Mouse (Mus musculus): ENCODE data around the gene Sgpl1. TPM values are rescaled to one million over a fixed set of nuclear protein-coding genes. Genes with fewer than 3 reads are reported as not detected.

Gene Sgpl1
- polyA plus RNA-seq, 1 experiment from 2014 or later: 80.3 TPM

DNA sequence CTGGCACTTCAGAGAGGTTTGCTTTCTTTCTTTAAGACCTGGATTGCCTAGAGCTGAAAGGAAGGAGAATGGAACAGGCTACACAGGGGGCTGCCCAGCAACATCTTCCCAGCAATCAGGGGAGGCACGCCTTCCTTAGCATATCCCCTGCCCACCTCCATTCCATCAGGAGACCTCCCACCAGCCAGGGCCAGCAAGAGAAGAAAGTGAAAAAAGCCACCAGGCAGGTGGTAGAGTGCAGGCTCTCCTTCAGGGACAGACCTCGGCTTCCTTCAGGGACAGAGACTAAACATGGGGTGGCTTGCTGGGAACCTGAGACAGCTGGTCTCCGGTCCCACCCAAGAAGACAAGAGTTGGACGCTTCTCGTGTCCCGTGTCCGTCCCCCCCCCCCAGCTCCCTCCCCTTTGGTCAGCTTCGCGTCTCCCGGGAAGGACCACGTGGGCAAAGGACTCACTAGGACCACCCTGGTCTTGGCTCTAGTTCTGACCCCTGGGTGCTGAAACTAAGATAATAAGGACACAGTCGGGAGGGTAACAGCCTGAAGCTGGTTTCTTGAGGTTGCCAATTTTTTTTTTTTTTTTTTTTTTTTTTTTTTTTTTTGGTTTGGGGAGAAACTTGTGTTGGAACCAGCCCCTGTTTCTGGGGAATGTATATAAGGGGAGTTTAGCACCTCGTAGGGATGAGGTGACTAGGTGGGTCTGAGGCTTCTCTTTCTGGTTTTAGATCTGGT lies 27.4 kb upstream of the Sgpl1 start:
- WGBS: 47% methylated on average over 13 of the region's 13 CpGs
- H3K4me3 ChIP-seq: no peak overlapping the region
- H3K27ac ChIP-seq: no peak overlapping the region
- DNase-seq (ENCODE audit: low spot score): no peak
- peaks cover 42% of the 10 kb centered on the region for H3K27me3 ChIP-seq (ENCODE audit: low read depth, poor library complexity, severe bottlenecking)
- peaks cover 7% of the 10 kb centered on the region; the same call in 1 of the 2 replicates for H3K4me1 ChIP-seq
- no peaks in the 10 kb centered on the region for H3K9me3 ChIP-seq (replicated peaks)
- no peaks in the 10 kb centered on the region for H3K36me3 ChIP-seq

- no peak overlapping the region for H3K4me3 ChIP-seq
- WGBS: 75% methylated on average over 4 of the region's 4 CpGs
- no peaks in the 10 kb centered on the region for H3K36me3 ChIP-seq
- H3K27me3 ChIP-seq (ENCODE audit: low read depth, poor library complexity, severe bottlenecking): peaks cover 34% of the 10 kb centered on the region
- H3K27ac ChIP-seq: no peak overlapping the region
- peaks cover 12% of the 10 kb centered on the region; the same call in 1 of the 2 replicates for H3K4me1 ChIP-seq
- H3K9me3 ChIP-seq (replicated peaks): no peaks in the 10 kb centered on the region
- DNase-seq (ENCODE audit: low spot score): no peak
These were observed 25.0 kb upstream of the Sgpl1 start for GRCm38 (mm10) chr10:61172496-61172895.

- no peak within 1 kb of the TSS for H3K4me3 ChIP-seq
- H3K27me3 ChIP-seq (ENCODE audit: low read depth, poor library complexity, severe bottlenecking): peaks cover 29% of the 10 kb centered on the region
- DNase-seq (ENCODE audit: low spot score): no peak
- H3K27ac ChIP-seq: no peak within 1 kb of the TSS
- H3K36me3 ChIP-seq: no peaks in the 10 kb centered on the region
- no peaks in the 10 kb centered on the region for H3K9me3 ChIP-seq (replicated peaks)
- 73% methylated on average over 3 of the region's 3 CpGs for WGBS
- H3K4me1 ChIP-seq: peaks cover 12% of the 10 kb centered on the region; the same call in 1 of the 2 replicates
These were observed 24.2 kb upstream of the Sgpl1 start, which contains the start of gene Tbata for GRCm38 (mm10) chr10:61171654-61172053. Gene Tbata (plus strand): TSS chr10:61171954.

DNA sequence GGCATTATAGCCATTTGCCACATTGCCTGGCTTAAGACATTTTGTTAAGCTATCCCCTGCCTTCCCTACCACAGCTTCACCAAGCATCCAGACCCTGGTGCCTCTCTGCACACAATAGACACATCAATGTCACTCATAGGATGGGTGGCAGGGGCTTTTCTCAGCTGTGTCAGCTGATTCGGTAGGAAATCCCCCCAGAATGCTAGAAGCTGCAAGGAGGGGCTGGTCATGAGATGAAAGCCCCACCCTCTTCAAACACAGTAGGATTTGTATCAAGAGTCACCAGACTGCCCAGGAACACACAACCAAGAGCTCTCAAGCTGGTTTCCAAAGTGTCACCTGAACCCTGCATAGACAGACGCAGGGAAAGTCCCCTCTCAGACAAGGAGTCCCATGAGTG lies 20.9 kb upstream of the Sgpl1 start:
- no peak for DNase-seq (ENCODE audit: low spot score)
- Histone ChIP-seq H3K4me1 (0 out of 2 replicates have a peak, but pooled peaks cover 5% of the 10 kb centered on the region), H3K27ac (no peak overlapping the region), H3K9me3 (replicated peaks) (no peaks in the 10 kb centered on the region), H3K27me3 (ENCODE audit: low read depth, poor library complexity, severe bottlenecking) (0 out of 2 replicates have a peak, but pooled peaks cover 3% of the 10 kb centered on the region), H3K4me3 (no peak overlapping the region), H3K36me3 (no peaks in the 10 kb centered on the region)
- WGBS: 74% methylated on average over 2 of the region's 2 CpGs

DNA sequence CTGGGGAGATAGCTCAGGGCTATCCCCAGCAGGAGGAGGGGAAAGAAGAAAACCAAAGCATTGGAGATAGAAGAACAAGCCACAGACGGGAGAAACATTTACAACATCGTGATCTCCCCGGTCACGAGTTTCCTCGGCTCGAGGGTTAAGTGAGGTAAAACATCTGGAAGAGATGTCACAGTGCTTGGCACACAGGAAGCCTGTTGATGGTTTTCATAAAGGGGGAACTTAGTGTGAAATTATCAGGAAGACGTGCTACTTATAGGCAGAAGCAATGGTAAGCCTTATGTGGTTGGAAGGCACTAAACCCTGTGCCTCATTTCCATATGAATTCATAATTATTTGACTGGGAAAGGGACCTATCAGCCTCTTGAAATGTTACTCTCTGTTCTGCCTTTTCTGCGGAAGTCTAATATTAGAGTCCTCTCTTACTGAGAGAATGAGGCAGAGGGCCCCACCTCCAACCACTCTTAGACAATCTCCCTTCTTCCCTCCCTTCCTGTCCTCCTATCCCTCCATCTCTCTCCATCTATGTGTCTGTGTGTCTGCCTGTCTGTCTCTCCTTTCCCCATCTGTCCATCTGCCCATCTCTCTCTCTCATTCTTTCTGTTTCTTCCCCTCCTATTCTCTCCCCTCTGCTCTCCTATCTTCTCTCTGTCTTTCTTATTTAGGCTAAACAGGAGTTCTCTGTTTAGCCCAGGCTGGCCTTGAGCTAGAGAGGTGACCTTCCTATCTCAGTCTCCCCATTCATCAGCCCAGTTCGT lies 20.0 kb upstream of the Sgpl1 start:
- no peak overlapping the region for H3K27ac ChIP-seq
- H3K4me1 ChIP-seq: 0 out of 2 replicates have a peak, but pooled peaks cover 5% of the 10 kb centered on the region
- H3K4me3 ChIP-seq: no peak overlapping the region
- 0 out of 2 replicates have a peak, but pooled peaks cover 3% of the 10 kb centered on the region for H3K27me3 ChIP-seq (ENCODE audit: low read depth, poor library complexity, severe bottlenecking)
- no peaks in the 10 kb centered on the region for H3K9me3 ChIP-seq (replicated peaks)
- 63% methylated on average over 9 of the region's 9 CpGs for WGBS
- DNase-seq (ENCODE audit: low spot score): no peak
- no peaks in the 10 kb centered on the region for H3K36me3 ChIP-seq

DNA sequence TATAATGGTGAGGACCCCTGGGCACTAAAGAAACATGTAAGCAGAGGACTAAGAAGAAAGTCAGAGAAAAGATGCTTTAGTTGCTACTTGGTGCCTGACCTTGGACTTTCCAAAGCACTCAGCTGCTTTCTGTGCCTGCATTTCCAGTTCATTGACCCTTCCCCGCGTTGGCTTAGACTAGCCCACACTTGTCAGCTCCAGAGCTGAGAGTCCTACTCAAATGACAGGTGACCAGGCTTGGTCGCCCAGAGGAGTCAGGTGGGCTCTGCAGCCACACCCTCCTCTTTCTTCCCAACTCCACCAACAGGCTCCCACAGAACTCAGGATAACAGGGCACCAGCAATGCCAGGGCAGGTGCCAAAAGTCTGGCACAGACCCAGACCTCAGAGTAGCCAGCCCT lies 14.9 kb upstream of the Sgpl1 start:
- no peak overlapping the region for H3K4me3 ChIP-seq
- H3K27ac ChIP-seq: no peak overlapping the region
- WGBS: 77% methylated on average over 3 of the region's 3 CpGs
- H3K27me3 ChIP-seq (ENCODE audit: low read depth, poor library complexity, severe bottlenecking): no peaks in the 10 kb centered on the region
- H3K4me1 ChIP-seq: no peaks in the 10 kb centered on the region
- H3K36me3 ChIP-seq: no peaks in the 10 kb centered on the region
- no peaks in the 10 kb centered on the region for H3K9me3 ChIP-seq (replicated peaks)
- DNase-seq (ENCODE audit: low spot score): no peak

DNA sequence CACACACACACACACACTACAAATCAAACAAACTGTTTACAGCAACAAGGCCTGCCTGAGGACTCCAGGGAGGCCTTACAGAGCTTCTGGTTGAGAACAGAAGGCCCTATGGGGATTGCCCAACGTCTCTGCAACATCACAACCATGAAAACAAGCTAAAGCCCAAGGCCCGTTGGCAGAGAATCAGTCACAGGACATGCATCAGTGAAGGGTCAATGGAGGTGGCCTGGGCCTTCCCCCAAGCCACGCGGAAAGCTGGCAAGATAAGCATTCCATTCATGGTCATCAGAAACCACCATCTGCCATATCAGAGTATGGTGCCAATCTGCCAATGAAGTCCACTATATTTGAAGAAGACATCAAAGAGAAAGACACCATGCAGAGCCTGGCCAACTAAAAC lies 13.2 kb upstream of the Sgpl1 start:
- Histone ChIP-seq H3K36me3 (no peaks in the 10 kb centered on the region), H3K4me3 (no peak overlapping the region), H3K9me3 (replicated peaks) (no peaks in the 10 kb centered on the region), H3K27me3 (ENCODE audit: low read depth, poor library complexity, severe bottlenecking) (no peaks in the 10 kb centered on the region), H3K4me1 (no peaks in the 10 kb centered on the region), H3K27ac (no peak overlapping the region)
- 83% methylated on average over 4 of the region's 4 CpGs for WGBS
- no peak for DNase-seq (ENCODE audit: low spot score)

DNA sequence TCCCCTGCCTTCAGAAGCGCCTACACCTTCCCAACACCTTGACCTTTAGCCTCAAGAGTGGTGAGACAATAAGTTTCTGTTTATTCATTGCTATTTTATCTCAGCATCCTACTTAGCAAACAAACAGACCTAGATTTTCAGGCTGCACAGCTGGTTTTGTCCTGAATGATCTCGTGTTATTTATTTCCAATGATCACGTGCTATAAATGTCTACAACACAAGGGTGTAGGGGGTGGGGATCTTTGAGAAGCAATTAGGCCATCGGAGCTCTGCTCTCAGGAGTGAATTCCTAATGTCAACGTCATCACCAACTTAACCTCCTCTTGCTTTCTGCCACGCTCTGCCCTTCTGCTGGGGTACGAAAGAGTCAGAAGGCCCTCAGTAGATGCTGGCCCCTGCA lies 12.6 kb upstream of the Sgpl1 start:
- Histone ChIP-seq H3K36me3 (no peaks in the 10 kb centered on the region), H3K9me3 (replicated peaks) (no peaks in the 10 kb centered on the region), H3K27me3 (ENCODE audit: low read depth, poor library complexity, severe bottlenecking) (no peaks in the 10 kb centered on the region), H3K4me3 (no peak overlapping the region), H3K27ac (no peak overlapping the region), H3K4me1 (no peaks in the 10 kb centered on the region)
- 84% methylated on average over 7 of the region's 7 CpGs for WGBS
- no peak for DNase-seq (ENCODE audit: low spot score)

- H3K9me3 ChIP-seq (replicated peaks): no peaks in the 10 kb centered on the region
- no peak overlapping the region for H3K4me3 ChIP-seq
- WGBS: 81% methylated on average over 3 of the region's 3 CpGs
- no peaks in the 10 kb centered on the region for H3K36me3 ChIP-seq
- no peaks in the 10 kb centered on the region for H3K27me3 ChIP-seq (ENCODE audit: low read depth, poor library complexity, severe bottlenecking)
- H3K27ac ChIP-seq: no peak overlapping the region
- H3K4me1 ChIP-seq: no peaks in the 10 kb centered on the region
- DNase-seq (ENCODE audit: low spot score): no peak
These were observed 11.1 kb upstream of the Sgpl1 start for GRCm38 (mm10) chr10:61158594-61158993.

DNA sequence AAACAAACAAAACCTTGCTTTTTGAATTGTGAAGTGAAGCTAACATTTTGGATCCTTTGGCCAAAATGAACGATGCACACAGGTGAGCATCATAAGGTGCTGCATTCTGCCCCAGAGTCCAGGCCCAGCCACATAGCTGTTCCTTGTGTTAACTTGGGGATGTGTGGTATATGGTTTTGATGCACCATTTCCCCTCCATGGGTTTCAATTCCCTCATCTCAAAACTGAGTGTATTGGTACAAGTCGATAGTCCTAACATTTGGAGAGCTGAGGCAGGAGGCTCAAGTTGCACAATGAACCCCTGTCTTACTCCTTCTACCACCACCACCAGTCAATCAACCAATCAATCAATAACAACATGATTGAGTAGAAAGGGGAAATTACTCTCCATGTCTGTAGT lies 8.9 kb upstream of the Sgpl1 start:
- DNase-seq (ENCODE audit: low spot score): no peak
- Histone ChIP-seq H3K27ac (no peak overlapping the region), H3K4me1 (no peaks in the 10 kb centered on the region), H3K27me3 (ENCODE audit: low read depth, poor library complexity, severe bottlenecking) (no peaks in the 10 kb centered on the region), H3K4me3 (no peak overlapping the region), H3K36me3 (no peaks in the 10 kb centered on the region), H3K9me3 (replicated peaks) (no peaks in the 10 kb centered on the region)
- WGBS: 91% methylated on average over 2 of the region's 2 CpGs

DNA sequence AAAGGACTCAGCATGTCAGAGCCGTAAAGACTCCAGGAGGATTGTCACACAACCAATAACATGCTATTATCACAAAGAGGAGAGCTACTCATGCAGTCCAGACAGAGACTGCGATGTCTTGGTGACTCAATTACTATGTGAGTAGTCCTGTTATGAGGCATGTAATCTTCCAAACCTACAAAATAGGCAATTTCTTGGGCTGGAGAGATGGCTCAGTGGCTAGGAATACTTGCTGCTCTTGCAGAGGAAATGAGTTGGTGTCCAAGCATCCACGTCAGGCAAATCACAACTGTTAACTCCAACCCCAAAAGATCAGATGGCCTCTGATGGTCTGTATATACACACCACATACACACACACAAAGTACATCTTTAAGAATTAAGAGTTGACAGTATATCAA lies 8.1 kb upstream of the Sgpl1 start:
- 0 out of 2 replicates have a peak, but pooled peaks cover 2% of the 10 kb centered on the region for H3K4me1 ChIP-seq
- no peak for DNase-seq (ENCODE audit: low spot score)

DNA sequence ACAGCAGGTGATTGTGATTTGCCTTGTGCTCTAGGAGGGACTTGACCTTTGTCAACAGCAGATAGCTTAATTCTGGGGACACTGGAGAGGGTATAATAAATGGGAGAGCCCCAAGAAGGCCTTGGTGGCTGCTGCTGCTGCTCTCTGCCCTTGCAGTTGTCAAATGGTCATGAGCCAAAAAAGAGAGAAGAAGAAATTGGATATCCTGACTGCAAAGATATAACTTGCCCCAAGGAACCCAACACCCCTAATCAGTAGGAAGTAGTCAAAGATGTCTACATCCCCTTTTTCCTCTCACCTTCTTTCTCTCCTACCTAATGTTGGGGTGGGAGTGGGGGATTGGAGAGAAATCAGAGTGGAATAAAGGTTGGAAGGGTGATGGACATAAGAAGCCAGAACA lies 4.6 kb upstream of the Sgpl1 start:
- Histone ChIP-seq H3K36me3 (no peaks in the 10 kb centered on the region), H3K4me1 (peaks cover 7% of the 10 kb centered on the region; the same call in 1 of the 2 replicates), H3K27me3 (ENCODE audit: low read depth, poor library complexity, severe bottlenecking) (no peaks in the 10 kb centered on the region), H3K9me3 (replicated peaks) (no peaks in the 10 kb centered on the region), H3K27ac (no peak overlapping the region), H3K4me3 (no peak overlapping the region)
- DNase-seq (ENCODE audit: low spot score): no peak

More for the DNA sequence above, 8.1 kb upstream of the Sgpl1 start:
- Histone ChIP-seq H3K27ac (no peak overlapping the region), H3K9me3 (replicated peaks) (no peaks in the 10 kb centered on the region), H3K4me3 (no peak overlapping the region), H3K36me3 (no peaks in the 10 kb centered on the region), H3K27me3 (ENCODE audit: low read depth, poor library complexity, severe bottlenecking) (no peaks in the 10 kb centered on the region)
- WGBS: 87% methylated on average over 3 of the region's 3 CpGs

DNA sequence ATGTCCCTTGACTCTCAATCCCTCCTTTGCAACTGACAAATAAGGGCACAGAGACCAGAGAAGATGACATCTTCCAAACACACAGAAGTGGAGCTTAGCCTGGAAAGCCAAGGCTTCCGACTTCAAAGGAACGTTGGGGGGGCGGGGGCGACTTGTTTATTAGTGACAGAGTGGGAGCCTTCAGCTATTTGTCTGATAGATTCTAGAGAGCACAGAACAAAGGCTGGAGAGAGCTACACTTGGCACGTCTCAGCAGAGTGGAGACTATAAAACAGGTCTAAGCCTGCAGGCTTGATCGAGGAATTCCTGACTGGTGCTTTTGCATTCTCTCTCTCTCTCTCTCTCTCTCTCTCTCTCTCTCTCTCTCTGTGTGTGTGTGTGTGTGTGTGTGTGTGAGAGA lies 3.1 kb upstream of the Sgpl1 start:
- no peaks in the 10 kb centered on the region for H3K36me3 ChIP-seq
- no peak overlapping the region for H3K27ac ChIP-seq
- WGBS: 25% methylated on average over 6 of the region's 6 CpGs
- H3K9me3 ChIP-seq (replicated peaks): no peaks in the 10 kb centered on the region
- peaks cover 17% of the 10 kb centered on the region for H3K4me1 ChIP-seq
- no peak overlapping the region for H3K4me3 ChIP-seq
- no peaks in the 10 kb centered on the region for H3K27me3 ChIP-seq (ENCODE audit: low read depth, poor library complexity, severe bottlenecking)
- DNase-seq (ENCODE audit: low spot score): no peak

All from limb, embryonic 10.5 days (tissue).